Mouse (Mus musculus) retina, adult 2 months (tissue): ENCODE results near the gene Hdac7.

Experiments used
- DNase-seq: peaks from one replicate; pipeline ENCODE4 v3.0.0-alpha.2; 2012; ENCODE audit warnings: low read depth, low spot score

Gene Hdac7

GRCm38 (mm10) chr15:97746278-97746677, 98.0 kb downstream of the Hdac7 start:
- DNase-seq, result no peak

- no peak for DNase-seq
Measured at GRCm38 (mm10) chr15:97745331-97745730, 99.0 kb downstream of the Hdac7 start.

DNA sequence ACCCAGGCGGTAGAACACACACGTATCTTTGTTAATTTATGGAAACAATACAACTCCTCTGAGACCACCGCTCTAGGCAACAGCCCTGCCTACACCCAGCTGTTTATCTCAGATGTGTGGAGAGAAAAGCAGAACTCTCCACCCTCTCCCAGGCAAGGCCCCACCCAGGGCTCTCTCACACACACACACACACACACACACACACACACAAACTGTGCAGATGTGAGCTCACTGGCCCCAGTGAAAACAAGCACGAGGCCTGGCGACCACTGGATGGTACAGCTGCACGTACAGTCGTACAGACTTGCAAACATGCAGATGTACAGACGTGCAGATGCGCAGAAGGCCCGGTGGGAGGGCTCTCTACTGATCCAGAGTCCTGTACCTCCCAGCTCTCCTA, 99.4 kb downstream of the Hdac7 start:
- no peak for DNase-seq

DNA sequence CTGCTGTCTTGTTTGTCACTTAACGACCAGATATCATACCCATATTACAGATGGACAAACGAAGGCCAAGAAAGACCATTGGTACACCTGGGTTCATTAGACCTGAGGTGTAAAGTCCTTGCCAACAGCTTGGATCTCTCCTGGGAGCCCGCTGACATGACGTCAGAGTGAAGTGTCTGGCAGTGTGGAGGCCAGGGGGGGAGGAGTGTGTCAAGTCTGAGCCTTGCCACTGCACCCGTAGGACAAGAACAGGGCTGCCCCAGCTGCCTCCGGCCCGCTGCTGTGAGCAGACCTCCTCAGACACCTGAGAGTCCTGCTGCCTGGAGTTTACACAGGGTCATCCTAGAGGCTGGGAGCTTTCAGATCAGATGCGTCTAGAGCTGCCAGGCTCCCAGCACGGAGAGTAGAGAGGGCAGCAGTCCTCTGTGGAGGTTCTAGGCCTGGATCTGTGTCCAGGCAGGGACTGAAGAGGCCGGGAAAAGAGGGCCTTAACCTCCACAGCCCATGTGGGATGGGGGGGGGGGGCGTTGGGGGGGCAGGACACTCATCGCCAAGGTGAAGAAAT, 100.3 kb downstream of the Hdac7 start:
- DNase-seq, result no peak

DNA sequence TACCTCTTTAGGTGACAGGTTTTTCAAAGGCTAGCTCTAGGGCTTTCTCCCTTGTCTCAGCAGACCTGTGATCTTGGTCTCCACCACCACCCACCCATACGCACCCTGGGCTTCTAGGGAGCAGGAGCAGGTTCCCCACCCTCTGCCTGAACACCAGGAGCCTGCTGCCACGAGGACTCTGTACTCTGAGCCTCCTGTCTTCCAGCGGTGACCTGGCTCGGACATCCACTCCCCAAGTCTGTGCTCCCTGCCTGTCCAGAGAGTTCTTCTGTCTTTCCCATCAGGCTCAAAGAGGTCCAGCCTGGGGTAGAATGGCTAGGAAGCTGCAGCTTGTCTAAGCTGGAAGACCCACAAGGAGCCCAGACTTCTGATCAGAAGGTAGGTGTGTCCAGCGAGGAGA, 101.1 kb downstream of the Hdac7 start:
- no peak for DNase-seq
